ENCODE assay signal across 9 mouse cellular contexts in the genomic region with DNA sequence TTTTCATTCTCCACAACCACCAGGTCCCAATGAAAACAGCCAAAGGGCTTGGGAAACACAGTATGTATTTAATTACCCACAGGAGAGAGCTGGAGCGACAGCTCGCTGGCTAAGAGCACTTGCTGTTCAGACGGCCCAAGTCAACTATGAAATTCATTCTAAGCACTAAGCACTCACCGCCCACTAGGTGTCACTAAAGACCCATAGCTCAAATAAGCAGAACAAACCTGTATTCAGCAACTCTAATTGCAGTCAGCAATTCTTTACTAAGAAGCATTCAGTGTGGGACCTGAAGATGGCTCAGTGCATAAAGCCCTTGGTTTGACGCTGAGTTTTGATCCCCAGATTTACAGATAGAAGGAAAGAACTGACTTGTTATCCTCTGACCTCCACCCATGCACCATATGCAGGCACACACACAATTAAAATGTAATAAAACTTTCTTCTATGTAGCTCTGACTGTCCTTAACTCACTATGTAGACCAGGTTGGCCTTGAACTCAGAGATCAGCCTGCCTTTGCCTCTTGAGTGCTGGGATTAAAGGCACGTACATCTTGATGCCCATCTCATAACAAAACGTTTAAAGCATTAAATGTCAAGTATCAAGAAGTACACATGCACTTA. TPM values are rescaled to one million over a fixed set of nuclear protein-coding genes. Genes with fewer than 3 reads are reported as not detected.
DNase-seq lines count a peak whose midpoint lies in the region; ATAC-seq lines count a peak whose summit lies in the region.
"Had no signal": no experiment of that assay in that cellular context is flagged by ENCODE, and none has a peak within 500 bp of the region (broad histone marks: within the 10 kb centered on the region; RNA-seq: fewer than 3 reads in every experiment).

No protein-coding gene starts in this region.

- H3K36me3 ChIP-seq in embryonic facial prominence, embryonic 11.5 days (replicated peaks; ENCODE audit: control insufficient read depth, insufficient read depth, low read depth, low read length): peaks cover 3% of the 10 kb centered on the region; the same call in 1 of the 2 replicates
- peaks cover 19% of the 10 kb centered on the region for H3K36me3 ChIP-seq in heart, embryonic 15.5 days
- H3K36me3 ChIP-seq in liver, embryonic 13.5 days: peaks cover 27% of the 10 kb centered on the region
- H3K36me3 ChIP-seq in neural tube, embryonic 12.5 days: peaks cover 20% of the 10 kb centered on the region

- H3K4me2 ChIP-seq in embryonic facial prominence, embryonic 11.5 days (ENCODE audit: low read depth, low read length): no peak overlapping the region
- H3K4me2 ChIP-seq in heart, embryonic 15.5 days: no peak overlapping the region
- H3K4me2 ChIP-seq in liver, embryonic 13.5 days: no peak overlapping the region
- H3K4me2 ChIP-seq in neural tube, embryonic 12.5 days (replicated peaks): no peak overlapping the region

- no peaks in the 10 kb centered on the region for H3K27me3 ChIP-seq in embryonic facial prominence, embryonic 11.5 days (ENCODE audit: control insufficient read depth, insufficient read depth, low read length)
- no peaks in the 10 kb centered on the region for H3K27me3 ChIP-seq in heart, embryonic 15.5 days
- H3K27me3 ChIP-seq in liver, embryonic 13.5 days: no peaks in the 10 kb centered on the region
- H3K27me3 ChIP-seq in neural tube, embryonic 12.5 days (replicated peaks): no peaks in the 10 kb centered on the region

- WGBS in embryonic facial prominence, embryonic 11.5 days: 20% methylated on average over 7 of the region's 7 CpGs
- 19% methylated on average over 7 of the region's 7 CpGs for WGBS in heart, embryonic 15.5 days
- 20% methylated on average over 7 of the region's 7 CpGs for WGBS in liver, embryonic 13.5 days (ENCODE audit: insufficient replicate concordance)
- WGBS in neural tube, embryonic 12.5 days: 21% methylated on average over 7 of the region's 7 CpGs

- H3K9ac ChIP-seq in embryonic facial prominence, embryonic 11.5 days (replicated peaks; ENCODE audit: low read length): no peak overlapping the region
- no peak overlapping the region for H3K9ac ChIP-seq in heart, embryonic 15.5 days
- H3K9ac ChIP-seq in liver, embryonic 13.5 days: no peak overlapping the region
- H3K9ac ChIP-seq in neural tube, embryonic 12.5 days: no peak overlapping the region

- DNase-seq in adrenal gland, adult 8-10 months: peak; percentile 43
- DNase-seq in embryonic facial prominence, embryonic 11.5 days (ENCODE audit: low spot score): peak; percentile 90
- peak; percentile 83 for DNase-seq in kidney, postnatal 14 days
- peak; percentile 50 for DNase-seq in liver, embryonic 13.5 days
- peak; percentile 56 for DNase-seq in testis, postnatal 10 days (ENCODE audit: low spot score)

- no peaks in the 10 kb centered on the region for H3K9me3 ChIP-seq in embryonic facial prominence, embryonic 11.5 days (replicated peaks; ENCODE audit: control insufficient read depth, low read length)
- H3K9me3 ChIP-seq in heart, embryonic 15.5 days (replicated peaks): no peaks in the 10 kb centered on the region
- no peaks in the 10 kb centered on the region for H3K9me3 ChIP-seq in liver, embryonic 13.5 days (replicated peaks)
- no peaks in the 10 kb centered on the region for H3K9me3 ChIP-seq in neural tube, embryonic 12.5 days

- no peak overlapping the region for H3K27ac ChIP-seq in embryonic facial prominence, embryonic 11.5 days (replicated peaks; ENCODE audit: low read depth, low read length)
- no peak overlapping the region for H3K27ac ChIP-seq in heart, embryonic 15.5 days
- no peak overlapping the region for H3K27ac ChIP-seq in liver, embryonic 13.5 days
- H3K27ac ChIP-seq in neural tube, embryonic 12.5 days: no peak overlapping the region

- H3K4me1 ChIP-seq in embryonic facial prominence, embryonic 11.5 days (ENCODE audit: control insufficient read depth, insufficient read depth, low read length): no peaks in the 10 kb centered on the region
- H3K4me1 ChIP-seq in heart, embryonic 15.5 days (replicated peaks): no peaks in the 10 kb centered on the region
- H3K4me1 ChIP-seq in liver, embryonic 13.5 days (replicated peaks): no peaks in the 10 kb centered on the region
- no peaks in the 10 kb centered on the region for H3K4me1 ChIP-seq in neural tube, embryonic 12.5 days

- no peak overlapping the region for H3K4me3 ChIP-seq in embryonic facial prominence, embryonic 11.5 days (ENCODE audit: low read depth, low read length)
- H3K4me3 ChIP-seq in heart, embryonic 15.5 days: no peak overlapping the region
- H3K4me3 ChIP-seq in liver, embryonic 13.5 days (replicated peaks): no peak overlapping the region
- H3K4me3 ChIP-seq in neural tube, embryonic 12.5 days: no peak overlapping the region
- H3K4me3 ChIP-seq: erythroblast, embryonic 14.5 days had no signal

- peak; percentile 94 for ATAC-seq in CD4-positive, CD25-positive, alpha-beta regulatory T cell, adult 4 months
- ATAC-seq in embryonic facial prominence, embryonic 11.5 days (replicated peaks; ENCODE audit: insufficient number of reproducible peaks, low FRiP score, low TSS enrichment, low read depth): peak; percentile 48; the same call in 1 of the 2 replicates
- ATAC-seq in heart, embryonic 15.5 days (replicated peaks; ENCODE audit: insufficient number of reproducible peaks, insufficient read depth, low FRiP score, low read depth): 0 out of 2 replicates have a peak, but pooled peaks have one; percentile 27
- peak; percentile 45 for ATAC-seq in liver, embryonic 13.5 days (ENCODE audit: low read depth)
- peak; percentile 81; the same call in 1 of the 2 replicates for ATAC-seq in neural tube, embryonic 12.5 days (ENCODE audit: low FRiP score, low read depth)

RNA-seq across cellular contexts. Expression of gene Ddx20, which starts 12.7 kb away (rescaled TPM):
- polyA plus RNA-seq in CD4-positive, CD25-positive, alpha-beta regulatory T cell, adult 4 months (2017; shearing (Covaris generic)): 10 to 100 TPM; 10.2 to 12.1 TPM
- 10 to 100 TPM; 18.5 to 26.4 (median 22.3) TPM for total RNA-seq in adrenal gland, adult 8-10 months (2022)
- 49.5 and 56.8 TPM in 2 replicates for polyA plus RNA-seq in embryonic facial prominence, embryonic 11.5 days (2014; fragmentation: Nextera tagmentation; extraction: Ambion mirVana)
- 18.1 and 20.6 TPM in 2 replicates for polyA plus RNA-seq in heart, embryonic 15.5 days (2015; fragmentation: Nextera tagmentation; extraction: Ambion mirVana)
- 24.8 and 28.9 TPM in 2 replicates for polyA plus RNA-seq in liver, embryonic 13.5 days (2015; fragmentation: Nextera tagmentation; extraction: Ambion mirVana)
- 33.8 and 34.6 TPM in 2 replicates for polyA plus RNA-seq in neural tube, embryonic 12.5 days (2016; fragmentation: Nextera tagmentation; extraction: Ambion mirVana)

RNA-seq across cellular contexts. Expression of gene Inka2, which starts 29.7 kb away (rescaled TPM):
- polyA plus RNA-seq in CD4-positive, CD25-positive, alpha-beta regulatory T cell, adult 4 months (2017; shearing (Covaris generic)): 1 to 10 TPM; 1.9 to 2.5 TPM
- 1 to 10 TPM; 4.6 to 8.5 (median 5.4) TPM for total RNA-seq in adrenal gland, adult 8-10 months (2022)
- 0.80 and 1.3 TPM in 2 replicates for polyA plus RNA-seq in embryonic facial prominence, embryonic 11.5 days (2014; fragmentation: Nextera tagmentation; extraction: Ambion mirVana)
- 2.7 and 2.8 TPM in 2 replicates for polyA plus RNA-seq in heart, embryonic 15.5 days (2015; fragmentation: Nextera tagmentation; extraction: Ambion mirVana)
- polyA plus RNA-seq in liver, embryonic 13.5 days (2015; fragmentation: Nextera tagmentation; extraction: Ambion mirVana): 0.31 and 0.35 TPM in 2 replicates
- polyA plus RNA-seq in neural tube, embryonic 12.5 days (2016; fragmentation: Nextera tagmentation; extraction: Ambion mirVana): 3.9 and 5.6 TPM in 2 replicates

Comparison
In these comparisons a context has a peak if more than half of its experiments do, and no peak if none do; other contexts are left out.
1. ATAC-seq: peak in every context shown above with its lines; median percentile 94 in CD4-positive, CD25-positive, alpha-beta regulatory T cell, adult 4 months; 81 in neural tube, embryonic 12.5 days; 48 in embryonic facial prominence, embryonic 11.5 days; 45 in liver, embryonic 13.5 days; 27 in heart, embryonic 15.5 days.